ENCODE assay signal across 18 mouse cellular contexts in genomic region chr5:19539348-19539747, GRCm38 (mm10).
A peak's percentile ranks its signal among the peaks of the same experiment; 100 is the strongest.
DNase-seq lines count a peak whose midpoint lies in the region; ATAC-seq and TF ChIP-seq lines count a peak whose summit lies in the region.
"Had no signal": no experiment of that assay in that cellular context is flagged by ENCODE, and none has a peak within 500 bp of the region (broad histone marks: within the 10 kb centered on the region; RNA-seq: fewer than 3 reads in every experiment).

No protein-coding gene starts in this region.

- no peak for TF ChIP-seq POLR2A in brain, embryonic 14.5 days (IDR thresholded peaks at IDR 0.05; ENCODE audit: borderline replicate concordance, extremely low read depth, insufficient read depth, insufficient read length, poor library complexity, severe bottlenecking)

- peak; percentile 28 for DNase-seq in forebrain, embryonic 14.5 days (ENCODE audit: low spot score)
- no peak for DNase-seq in midbrain, embryonic 11.5 days (ENCODE audit: low spot score, missing footprints)
- no peak for DNase-seq in midbrain, embryonic 10.5 days (ENCODE audit: low spot score)
- peak; percentile 31 for DNase-seq in brain, embryonic 14.5 days (ENCODE audit: low read depth)
- DNase-seq: adrenal gland, adult 2 months; adrenal gland, postnatal 10 days; adrenal gland, postnatal 25 days; B cell, adult 2 months; cerebellum, adult 11-12 months; cerebellum, adult 2 months; cerebellum, adult 9-10 months; cerebellum, postnatal 10 days; cerebellum, postnatal 25 days had no signal

- H3K9ac ChIP-seq in forebrain, embryonic 14.5 days (ENCODE audit: low read length) = no peak overlapping the region
- no peak overlapping the region for H3K9ac ChIP-seq in forebrain, embryonic 13.5 days
- no peak overlapping the region for H3K9ac ChIP-seq in forebrain, embryonic 16.5 days (replicated peaks; ENCODE audit: low read depth, low read length)
- H3K9ac ChIP-seq in forebrain, embryonic 12.5 days = no peak overlapping the region
- no peak overlapping the region for H3K9ac ChIP-seq in midbrain, embryonic 11.5 days (ENCODE audit: low read length)
- H3K9ac ChIP-seq: embryonic facial prominence, embryonic 12.5 days had no signal

- TF ChIP-seq CTCF in brain, embryonic 14.5 days (IDR thresholded peaks at IDR 0.05; ENCODE audit: borderline replicate concordance, extremely low read depth, insufficient read depth, insufficient read length) = no peak

- no peak overlapping the region for H3K27ac ChIP-seq in forebrain, embryonic 14.5 days (ENCODE audit: low read depth, low read length)
- H3K27ac ChIP-seq in forebrain, embryonic 13.5 days = no peak overlapping the region
- no peak overlapping the region for H3K27ac ChIP-seq in forebrain, embryonic 16.5 days (ENCODE audit: low read length)
- no peak overlapping the region for H3K27ac ChIP-seq in forebrain, embryonic 12.5 days
- no peak overlapping the region for H3K27ac ChIP-seq in midbrain, embryonic 11.5 days (ENCODE audit: low read depth, low read length)
- no peak overlapping the region for H3K27ac ChIP-seq in midbrain, embryonic 10.5 days (replicated peaks)
- H3K27ac ChIP-seq: embryonic facial prominence, embryonic 10.5 days; embryonic facial prominence, embryonic 12.5 days had no signal

- no peaks in the 10 kb centered on the region for H3K4me1 ChIP-seq in forebrain, embryonic 14.5 days (ENCODE audit: control insufficient read depth, insufficient read depth, low read length)
- H3K4me1 ChIP-seq in forebrain, embryonic 13.5 days = peaks cover 4% of the 10 kb centered on the region; the same call in 1 of the 2 replicates
- H3K4me1 ChIP-seq in forebrain, embryonic 16.5 days (replicated peaks; ENCODE audit: control insufficient read depth, insufficient read depth, low read length) = peaks cover 3% of the 10 kb centered on the region; the same call in 1 of the 2 replicates
- H3K4me1 ChIP-seq in forebrain, embryonic 12.5 days = peaks cover 8% of the 10 kb centered on the region
- H3K4me1 ChIP-seq in midbrain, embryonic 11.5 days (ENCODE audit: control insufficient read depth, insufficient read depth, low read length) = peaks cover 4% of the 10 kb centered on the region; the same call in 1 of the 2 replicates
- peaks cover 15% of the 10 kb centered on the region for H3K4me1 ChIP-seq in midbrain, embryonic 10.5 days
- H3K4me1 ChIP-seq: embryonic facial prominence, embryonic 10.5 days had no signal

- no peaks in the 10 kb centered on the region for H3K9me3 ChIP-seq in forebrain, embryonic 14.5 days (replicated peaks; ENCODE audit: control insufficient read depth, low read length)
- H3K9me3 ChIP-seq in forebrain, embryonic 13.5 days (replicated peaks) = no peaks in the 10 kb centered on the region
- no peaks in the 10 kb centered on the region for H3K9me3 ChIP-seq in forebrain, embryonic 16.5 days (ENCODE audit: control insufficient read depth, low read length)
- H3K9me3 ChIP-seq in forebrain, embryonic 12.5 days = no peaks in the 10 kb centered on the region
- no peaks in the 10 kb centered on the region for H3K9me3 ChIP-seq in midbrain, embryonic 11.5 days (ENCODE audit: control insufficient read depth, low read length)
- H3K9me3 ChIP-seq in midbrain, embryonic 10.5 days (replicated peaks) = no peaks in the 10 kb centered on the region
- H3K9me3 ChIP-seq: embryonic facial prominence, embryonic 10.5 days; embryonic facial prominence, embryonic 12.5 days had no signal

- H3K27me3 ChIP-seq in forebrain, embryonic 14.5 days (replicated peaks; ENCODE audit: control insufficient read depth, insufficient read depth, low read length) = no peaks in the 10 kb centered on the region
- H3K27me3 ChIP-seq in forebrain, embryonic 13.5 days = no peaks in the 10 kb centered on the region
- no peaks in the 10 kb centered on the region for H3K27me3 ChIP-seq in forebrain, embryonic 16.5 days (replicated peaks; ENCODE audit: control insufficient read depth, insufficient read depth, low read length)
- no peaks in the 10 kb centered on the region for H3K27me3 ChIP-seq in forebrain, embryonic 12.5 days
- H3K27me3 ChIP-seq in midbrain, embryonic 11.5 days (ENCODE audit: control insufficient read depth, insufficient read depth, low read length) = no peaks in the 10 kb centered on the region
- H3K27me3 ChIP-seq in midbrain, embryonic 10.5 days (ENCODE audit: low read depth, poor library complexity, severe bottlenecking) = no peaks in the 10 kb centered on the region
- H3K27me3 ChIP-seq: embryonic facial prominence, embryonic 12.5 days had no signal

- WGBS in forebrain, embryonic 14.5 days = under 1% methylated on average over 2 of the region's 2 CpGs
- 0% methylated on average over 2 of the region's 2 CpGs for WGBS in forebrain, embryonic 13.5 days
- WGBS in forebrain, embryonic 16.5 days = 4% methylated on average over 2 of the region's 2 CpGs
- WGBS in forebrain, embryonic 12.5 days = 6% methylated on average over 2 of the region's 2 CpGs
- WGBS in midbrain, embryonic 11.5 days = 9% methylated on average over 2 of the region's 2 CpGs
- 7% methylated on average over 2 of the region's 2 CpGs for WGBS in midbrain, embryonic 10.5 days

- H3K4me2 ChIP-seq in forebrain, embryonic 14.5 days (ENCODE audit: low read length) = no peak overlapping the region
- H3K4me2 ChIP-seq in forebrain, embryonic 13.5 days = no peak overlapping the region
- no peak overlapping the region for H3K4me2 ChIP-seq in forebrain, embryonic 16.5 days (ENCODE audit: low read length)
- H3K4me2 ChIP-seq in forebrain, embryonic 12.5 days = no peak overlapping the region
- no peak overlapping the region for H3K4me2 ChIP-seq in midbrain, embryonic 11.5 days
- H3K4me2 ChIP-seq: embryonic facial prominence, embryonic 12.5 days had no signal

- H3K4me3 ChIP-seq in forebrain, embryonic 14.5 days (ENCODE audit: low read depth, low read length) = no peak overlapping the region
- no peak overlapping the region for H3K4me3 ChIP-seq in forebrain, embryonic 13.5 days
- H3K4me3 ChIP-seq in forebrain, embryonic 16.5 days (replicated peaks; ENCODE audit: low read length) = no peak overlapping the region
- no peak overlapping the region for H3K4me3 ChIP-seq in forebrain, embryonic 12.5 days (replicated peaks)
- no peak overlapping the region for H3K4me3 ChIP-seq in midbrain, embryonic 11.5 days (ENCODE audit: low read depth, low read length)
- H3K4me3 ChIP-seq in midbrain, embryonic 10.5 days = no peak overlapping the region
- H3K4me3 ChIP-seq: embryonic facial prominence, embryonic 10.5 days; embryonic facial prominence, embryonic 12.5 days had no signal

- no peaks in the 10 kb centered on the region for H3K36me3 ChIP-seq in forebrain, embryonic 14.5 days (ENCODE audit: control insufficient read depth, insufficient read depth, low read length)
- no peaks in the 10 kb centered on the region for H3K36me3 ChIP-seq in forebrain, embryonic 13.5 days (ENCODE audit: poor library complexity, severe bottlenecking)
- H3K36me3 ChIP-seq in forebrain, embryonic 16.5 days (ENCODE audit: control insufficient read depth, insufficient read depth) = no peaks in the 10 kb centered on the region
- no peaks in the 10 kb centered on the region for H3K36me3 ChIP-seq in forebrain, embryonic 12.5 days (replicated peaks)
- no peaks in the 10 kb centered on the region for H3K36me3 ChIP-seq in midbrain, embryonic 11.5 days (ENCODE audit: control insufficient read depth, insufficient read depth, low read length)
- no peaks in the 10 kb centered on the region for H3K36me3 ChIP-seq in midbrain, embryonic 10.5 days
- H3K36me3 ChIP-seq: embryonic facial prominence, embryonic 10.5 days; embryonic facial prominence, embryonic 12.5 days had no signal

- ATAC-seq in forebrain, embryonic 14.5 days = no peak
- no peak for ATAC-seq in forebrain, embryonic 13.5 days
- ATAC-seq in forebrain, embryonic 16.5 days = peak; percentile 63; the same call in 1 of the 2 replicates
- no peak for ATAC-seq in forebrain, embryonic 12.5 days (ENCODE audit: low FRiP score)
- peak; percentile 59 for ATAC-seq in midbrain, embryonic 11.5 days (ENCODE audit: low FRiP score)

Comparison
In these comparisons a context has a peak if more than half of its experiments do, and no peak if none do; other contexts are left out.
1. ATAC-seq: peak in forebrain, embryonic 16.5 days (single experiment) and midbrain, embryonic 11.5 days (single experiment); none in forebrain, embryonic 14.5 days (single experiment), forebrain, embryonic 13.5 days (single experiment) and forebrain, embryonic 12.5 days (single experiment).
2. DNase-seq: peak in forebrain, embryonic 14.5 days (single experiment) and brain, embryonic 14.5 days (single experiment); none in midbrain, embryonic 11.5 days (single experiment) and midbrain, embryonic 10.5 days (single experiment).